Mouse (Mus musculus): Measurements from ENCODE around the gene Lrrc47. TPM values are rescaled to one million over a fixed set of nuclear protein-coding genes. Genes with fewer than 3 reads are reported as not detected.

The Lrrc47 gene
- polyA plus RNA-seq, 1 experiment from 2014 or later, result 9.2 TPM

DNA sequence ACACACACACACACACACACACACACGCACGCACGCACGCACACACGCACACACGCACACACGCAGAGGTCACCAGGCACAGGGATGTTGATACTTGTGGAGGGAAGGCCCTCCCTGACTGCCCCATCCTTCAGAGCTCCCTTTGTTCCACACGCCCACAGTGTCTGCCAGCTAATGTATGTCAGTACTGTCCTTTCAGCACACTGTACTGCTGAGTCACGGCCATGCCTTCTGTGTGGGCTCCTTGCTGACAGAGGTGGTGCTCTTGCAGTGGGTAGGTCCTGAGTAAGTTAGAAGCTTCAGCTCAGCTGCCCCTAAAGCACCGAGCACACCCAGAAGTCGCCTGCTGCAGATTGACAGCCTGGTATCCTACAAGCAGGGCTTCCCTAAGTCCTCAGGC is 31.1 kb upstream of the Lrrc47 start:
- Histone ChIP-seq H3K4me1 (ENCODE audit: control insufficient read depth, insufficient read depth, low read length) (peaks cover 8% of the 10 kb centered on the region; the same call in 1 of the 2 replicates), H3K27me3 (replicated peaks; ENCODE audit: control insufficient read depth, insufficient read depth, low read length) (no peaks in the 10 kb centered on the region), H3K4me2 (ENCODE audit: low read length) (no peak overlapping the region), H3K9me3 (replicated peaks; ENCODE audit: control insufficient read depth, low read length) (no peaks in the 10 kb centered on the region), H3K9ac (ENCODE audit: low read length) (no peak overlapping the region), H3K36me3 (ENCODE audit: control insufficient read depth, insufficient read depth, low read length) (peaks cover 66% of the 10 kb centered on the region), H3K27ac (ENCODE audit: low read depth, low read length) (no peak overlapping the region), H3K4me3 (ENCODE audit: low read depth, low read length) (no peak overlapping the region)
- DNase-seq (ENCODE audit: low spot score), result no peak
- WGBS, result 95% methylated on average over 11 of the region's 11 CpGs
- no peak for ATAC-seq

DNA sequence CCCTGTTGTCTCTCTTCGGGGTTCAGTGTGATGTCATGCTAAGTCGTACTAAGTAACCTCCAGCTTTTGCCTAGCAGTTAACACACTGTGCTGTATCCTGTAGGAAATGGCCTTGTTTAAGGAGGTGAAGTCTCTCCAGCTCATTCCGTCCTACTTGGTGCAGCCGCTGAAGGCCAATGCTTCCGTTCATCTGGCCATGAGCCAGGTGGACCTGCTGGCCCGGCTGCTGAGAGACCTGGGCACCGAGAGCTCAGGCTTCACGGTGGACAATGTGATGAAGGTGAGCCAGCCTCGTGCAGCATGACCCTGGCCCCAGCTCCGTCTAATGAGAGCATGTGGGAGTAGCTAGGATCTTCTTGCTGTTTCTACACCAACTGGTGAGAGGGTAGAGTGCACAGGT is 18.8 kb upstream of the Lrrc47 start:
- no peaks in the 10 kb centered on the region for H3K9me3 ChIP-seq (replicated peaks; ENCODE audit: control insufficient read depth, low read length)
- ATAC-seq (no peak), DNase-seq (ENCODE audit: low spot score) (no peak)
- no peak overlapping the region for H3K4me2 ChIP-seq (ENCODE audit: low read length)
- no peaks in the 10 kb centered on the region for H3K27me3 ChIP-seq (replicated peaks; ENCODE audit: control insufficient read depth, insufficient read depth, low read length)
- no peaks in the 10 kb centered on the region for H3K4me1 ChIP-seq (ENCODE audit: control insufficient read depth, insufficient read depth, low read length)
- peaks cover 92% of the 10 kb centered on the region for H3K36me3 ChIP-seq (ENCODE audit: control insufficient read depth, insufficient read depth, low read length)
- H3K27ac ChIP-seq (ENCODE audit: low read depth, low read length), result no peak overlapping the region
- no peak overlapping the region for H3K4me3 ChIP-seq (ENCODE audit: low read depth, low read length)
- WGBS, result 91% methylated on average over 10 of the region's 10 CpGs
- H3K9ac ChIP-seq (ENCODE audit: low read length), result no peak overlapping the region

DNA sequence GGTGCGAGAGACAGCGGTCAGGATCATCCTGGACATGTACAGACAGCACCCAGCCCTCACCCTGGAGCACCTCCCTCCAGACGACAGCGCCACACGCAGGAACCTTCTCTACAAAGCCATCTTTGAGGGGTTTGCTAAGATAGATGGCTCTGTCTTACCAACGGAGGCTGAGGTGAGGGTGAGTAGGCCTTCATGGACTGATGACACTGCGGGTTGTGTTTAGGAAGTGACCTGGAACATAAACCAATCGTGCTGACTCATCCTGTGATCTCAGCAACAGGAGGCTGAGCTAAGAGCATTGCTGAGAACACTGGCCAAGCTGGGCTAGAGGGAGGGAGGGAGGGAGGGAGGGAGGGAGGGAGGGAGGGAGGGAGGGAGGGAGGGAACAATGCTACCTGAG is 18.0 kb upstream of the Lrrc47 start:
- Histone ChIP-seq H3K4me2 (ENCODE audit: low read length) (no peak overlapping the region), H3K9me3 (replicated peaks; ENCODE audit: control insufficient read depth, low read length) (no peaks in the 10 kb centered on the region), H3K36me3 (ENCODE audit: control insufficient read depth, insufficient read depth, low read length) (peaks cover 92% of the 10 kb centered on the region), H3K9ac (ENCODE audit: low read length) (no peak overlapping the region), H3K27me3 (replicated peaks; ENCODE audit: control insufficient read depth, insufficient read depth, low read length) (no peaks in the 10 kb centered on the region), H3K4me3 (ENCODE audit: low read depth, low read length) (no peak overlapping the region), H3K4me1 (ENCODE audit: control insufficient read depth, insufficient read depth, low read length) (no peaks in the 10 kb centered on the region), H3K27ac (ENCODE audit: low read depth, low read length) (no peak overlapping the region)
- no peak for ATAC-seq
- WGBS, result 91% methylated on average over 8 of the region's 8 CpGs
- DNase-seq (ENCODE audit: low spot score), result no peak

DNA sequence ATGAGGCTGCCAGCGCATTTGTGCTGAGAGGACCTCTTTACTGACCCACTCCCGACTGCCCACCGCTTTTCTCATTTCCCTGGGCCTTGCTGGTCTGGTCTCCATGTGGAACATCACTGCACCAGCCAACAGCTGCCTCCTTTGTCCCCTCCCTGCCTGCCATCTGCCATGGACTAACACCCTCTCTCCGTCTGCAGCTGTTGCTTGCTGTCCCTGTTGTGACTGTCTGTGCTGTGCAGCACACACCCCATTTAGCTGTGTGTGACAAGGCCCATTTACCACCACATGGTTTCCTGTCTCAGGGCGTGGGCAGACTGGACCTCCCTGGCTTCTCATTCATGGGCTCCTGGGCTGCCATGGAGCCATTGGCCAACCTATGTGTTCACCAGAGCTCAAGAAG is 6.0 kb upstream of the Lrrc47 start:
- Histone ChIP-seq H3K27ac (ENCODE audit: low read depth, low read length) (no peak overlapping the region), H3K36me3 (ENCODE audit: control insufficient read depth, insufficient read depth, low read length) (peaks cover 59% of the 10 kb centered on the region)
- ATAC-seq, result no peak

DNA sequence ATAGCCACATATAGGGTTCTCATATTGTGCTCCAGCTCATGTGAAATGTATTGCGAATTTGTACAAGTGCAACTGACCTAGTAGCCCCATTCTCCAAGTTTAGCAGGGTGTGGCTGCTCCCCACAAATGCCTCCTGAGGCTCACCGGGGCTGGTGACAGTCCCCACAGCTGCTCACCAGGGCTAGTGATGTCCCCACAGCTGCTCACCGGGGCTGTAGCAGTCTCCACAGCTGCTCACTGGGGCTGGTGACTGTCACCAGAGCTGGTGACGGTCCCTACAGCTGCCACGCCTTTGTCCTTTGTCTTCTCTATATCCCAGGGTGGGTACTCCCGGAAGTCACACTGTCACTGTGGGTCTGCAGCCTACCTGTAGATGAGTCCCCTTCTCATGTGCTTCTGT is 5.3 kb upstream of the Lrrc47 start:
- no peaks in the 10 kb centered on the region for H3K4me1 ChIP-seq (ENCODE audit: control insufficient read depth, insufficient read depth, low read length)
- no peak overlapping the region for H3K4me3 ChIP-seq (ENCODE audit: low read depth, low read length)
- H3K36me3 ChIP-seq (ENCODE audit: control insufficient read depth, insufficient read depth, low read length), result peaks cover 59% of the 10 kb centered on the region
- ATAC-seq (no peak), DNase-seq (ENCODE audit: low spot score) (no peak)
- 94% methylated on average over 6 of the region's 6 CpGs for WGBS
- no peak overlapping the region for H3K4me2 ChIP-seq (ENCODE audit: low read length)
- no peaks in the 10 kb centered on the region for H3K27me3 ChIP-seq (replicated peaks; ENCODE audit: control insufficient read depth, insufficient read depth, low read length)
- H3K9me3 ChIP-seq (replicated peaks; ENCODE audit: control insufficient read depth, low read length), result no peaks in the 10 kb centered on the region
- H3K27ac ChIP-seq (ENCODE audit: low read depth, low read length), result no peak overlapping the region
- no peak overlapping the region for H3K9ac ChIP-seq (ENCODE audit: low read length)

More for the DNA sequence above, 6.0 kb upstream of the Lrrc47 start:
- no peaks in the 10 kb centered on the region for H3K9me3 ChIP-seq (replicated peaks; ENCODE audit: control insufficient read depth, low read length)
- H3K4me3 ChIP-seq (ENCODE audit: low read depth, low read length), result no peak overlapping the region
- no peaks in the 10 kb centered on the region for H3K4me1 ChIP-seq (ENCODE audit: control insufficient read depth, insufficient read depth, low read length)
- H3K4me2 ChIP-seq (ENCODE audit: low read length), result no peak overlapping the region
- no peaks in the 10 kb centered on the region for H3K27me3 ChIP-seq (replicated peaks; ENCODE audit: control insufficient read depth, insufficient read depth, low read length)
- H3K9ac ChIP-seq (ENCODE audit: low read length), result no peak overlapping the region
- 89% methylated on average over 5 of the region's 5 CpGs for WGBS
- DNase-seq (ENCODE audit: low spot score), result no peak

DNA sequence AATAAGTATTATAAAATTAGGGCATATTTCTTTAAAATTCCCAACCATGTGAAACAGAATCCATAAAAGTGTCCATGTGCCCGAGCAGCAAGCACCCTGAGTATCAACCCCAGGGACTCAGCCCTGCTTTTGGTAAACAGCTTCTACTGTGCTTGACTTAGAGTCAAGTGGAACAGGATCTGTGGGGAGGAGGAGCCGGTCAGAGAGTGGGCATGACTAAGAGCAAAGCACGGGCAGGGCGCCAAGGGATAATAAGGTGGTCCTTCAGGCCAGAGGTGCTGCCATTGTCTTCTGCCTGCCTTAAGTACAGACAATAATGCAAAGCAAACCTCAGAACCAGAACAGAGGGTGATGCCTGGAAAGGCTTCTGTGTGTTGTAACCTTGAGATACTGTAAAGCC is 3.8 kb upstream of the Lrrc47 start:
- peaks cover 48% of the 10 kb centered on the region for H3K36me3 ChIP-seq (ENCODE audit: control insufficient read depth, insufficient read depth, low read length)
- no peak for DNase-seq (ENCODE audit: low spot score)
- no peak overlapping the region for H3K4me3 ChIP-seq (ENCODE audit: low read depth, low read length)
- no peak for ATAC-seq
- 69% methylated on average over 4 of the region's 4 CpGs for WGBS
- no peaks in the 10 kb centered on the region for H3K9me3 ChIP-seq (replicated peaks; ENCODE audit: control insufficient read depth, low read length)
- no peak overlapping the region for H3K27ac ChIP-seq (ENCODE audit: low read depth, low read length)
- H3K4me2 ChIP-seq (ENCODE audit: low read length), result no peak overlapping the region
- H3K27me3 ChIP-seq (replicated peaks; ENCODE audit: control insufficient read depth, insufficient read depth, low read length), result no peaks in the 10 kb centered on the region
- no peak overlapping the region for H3K9ac ChIP-seq (ENCODE audit: low read length)
- H3K4me1 ChIP-seq (ENCODE audit: control insufficient read depth, insufficient read depth, low read length), result peaks cover 3% of the 10 kb centered on the region

DNA sequence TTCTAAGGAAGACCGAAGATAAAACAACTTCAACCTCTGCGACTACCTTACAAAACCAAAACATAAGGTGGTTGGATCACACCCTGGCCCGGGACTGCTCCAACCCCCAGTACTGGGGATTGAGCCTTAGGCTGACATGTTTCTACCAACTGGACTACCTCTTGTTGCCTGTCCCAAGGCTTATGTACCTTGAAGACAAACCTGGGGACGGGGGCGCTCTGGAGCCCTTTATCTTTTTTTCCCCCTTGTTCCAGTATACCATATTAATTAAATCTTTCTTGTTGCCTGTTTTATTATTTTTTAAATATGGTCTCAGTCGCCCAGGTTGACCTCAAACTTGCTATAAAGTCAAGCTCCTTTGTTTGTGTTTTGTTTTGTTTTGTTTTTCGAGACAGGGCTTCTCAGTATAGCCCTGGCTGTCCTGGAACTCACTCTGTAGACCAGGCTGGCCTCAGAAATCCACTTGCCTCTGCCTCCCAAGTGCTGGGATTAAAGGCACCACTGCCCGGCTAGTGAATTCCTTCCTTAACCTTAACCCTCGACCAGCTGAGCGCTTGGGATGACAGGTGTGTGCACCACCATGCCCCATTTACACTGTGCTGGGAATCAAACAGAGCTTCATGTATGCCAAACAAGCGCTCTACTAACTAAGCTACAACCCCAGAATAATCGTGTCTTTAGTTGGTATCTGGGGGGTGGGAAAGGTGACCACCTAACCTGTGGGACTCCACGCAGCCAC is 455 bp upstream of the Lrrc47 start:
- ATAC-seq (peak; percentile 60; the same call in 1 of the 2 replicates), DNase-seq (ENCODE audit: low spot score) (no peak)
- peak overlapping the region; percentile 98 for H3K4me3 ChIP-seq (ENCODE audit: low read depth, low read length)
- WGBS, result 28% methylated on average over 13 of the region's 13 CpGs
- H3K27ac ChIP-seq (ENCODE audit: low read depth, low read length), result 0 out of 2 replicates have a peak overlapping the region, but pooled peaks have one; percentile 17
- H3K27me3 ChIP-seq (replicated peaks; ENCODE audit: control insufficient read depth, insufficient read depth, low read length), result no peaks in the 10 kb centered on the region
- peak overlapping the region; percentile 93 for H3K9ac ChIP-seq (ENCODE audit: low read length)
- peaks cover 11% of the 10 kb centered on the region for H3K4me1 ChIP-seq (ENCODE audit: control insufficient read depth, insufficient read depth, low read length)
- H3K36me3 ChIP-seq (ENCODE audit: control insufficient read depth, insufficient read depth, low read length), result peaks cover 35% of the 10 kb centered on the region
- H3K9me3 ChIP-seq (replicated peaks; ENCODE audit: control insufficient read depth, low read length), result no peaks in the 10 kb centered on the region
- H3K4me2 ChIP-seq (ENCODE audit: low read length), result peak overlapping the region; percentile 99

DNA sequence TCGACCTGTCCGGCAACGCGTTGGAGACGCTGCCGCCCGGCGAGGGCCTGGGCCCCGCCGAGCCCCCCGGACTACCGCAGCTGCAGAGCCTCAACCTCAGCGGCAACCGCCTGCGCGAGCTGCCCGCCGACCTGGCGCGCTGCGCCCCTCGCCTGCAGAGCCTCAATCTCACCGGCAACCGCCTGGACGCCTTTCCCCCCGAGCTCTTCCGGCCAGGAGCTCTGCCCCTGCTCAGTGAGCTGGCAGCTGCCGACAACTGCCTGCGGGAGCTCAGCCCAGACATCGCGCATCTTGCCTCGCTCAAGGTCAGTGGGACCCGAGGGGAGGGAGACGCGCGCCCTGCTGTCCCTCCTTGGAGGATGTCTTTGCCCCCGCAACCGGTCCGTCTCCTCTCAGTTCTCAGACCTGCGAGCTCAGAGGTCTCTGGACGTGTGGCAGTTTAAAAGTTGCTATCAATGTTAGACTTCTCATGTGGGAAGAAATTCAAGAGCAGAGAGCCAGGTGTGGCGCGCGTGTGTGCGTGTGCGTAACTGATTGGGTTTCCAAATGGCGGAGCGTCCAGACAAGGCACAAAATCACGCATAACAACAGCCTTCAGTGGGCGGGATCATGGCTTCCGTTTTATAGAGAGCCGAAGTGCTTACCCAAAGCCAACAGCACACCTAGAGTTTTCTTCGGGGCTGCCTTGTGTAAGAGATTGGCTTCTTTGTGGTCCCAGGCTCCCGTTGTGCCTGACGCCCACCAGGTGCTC is 776 bp downstream of the Lrrc47 start:
- peaks cover 11% of the 10 kb centered on the region for H3K4me1 ChIP-seq (ENCODE audit: control insufficient read depth, insufficient read depth, low read length)
- no peaks in the 10 kb centered on the region for H3K9me3 ChIP-seq (replicated peaks; ENCODE audit: control insufficient read depth, low read length)
- no peaks in the 10 kb centered on the region for H3K27me3 ChIP-seq (replicated peaks; ENCODE audit: control insufficient read depth, insufficient read depth, low read length)
- H3K36me3 ChIP-seq (ENCODE audit: control insufficient read depth, insufficient read depth, low read length), result peaks cover 35% of the 10 kb centered on the region
- H3K9ac ChIP-seq (ENCODE audit: low read length), result peak overlapping the region; percentile 93
- H3K4me2 ChIP-seq (ENCODE audit: low read length), result peak overlapping the region; percentile 99
- DNase-seq (ENCODE audit: low spot score) (no peak), ATAC-seq (0 out of 2 replicates have a peak, but pooled peaks have one; percentile 1)
- WGBS, result 3% methylated on average over 54 of the region's 55 CpGs
- peak overlapping the region; percentile 98 for H3K4me3 ChIP-seq (ENCODE audit: low read depth, low read length)
- 0 out of 2 replicates have a peak overlapping the region, but pooled peaks have one; percentile 17 for H3K27ac ChIP-seq (ENCODE audit: low read depth, low read length)

DNA sequence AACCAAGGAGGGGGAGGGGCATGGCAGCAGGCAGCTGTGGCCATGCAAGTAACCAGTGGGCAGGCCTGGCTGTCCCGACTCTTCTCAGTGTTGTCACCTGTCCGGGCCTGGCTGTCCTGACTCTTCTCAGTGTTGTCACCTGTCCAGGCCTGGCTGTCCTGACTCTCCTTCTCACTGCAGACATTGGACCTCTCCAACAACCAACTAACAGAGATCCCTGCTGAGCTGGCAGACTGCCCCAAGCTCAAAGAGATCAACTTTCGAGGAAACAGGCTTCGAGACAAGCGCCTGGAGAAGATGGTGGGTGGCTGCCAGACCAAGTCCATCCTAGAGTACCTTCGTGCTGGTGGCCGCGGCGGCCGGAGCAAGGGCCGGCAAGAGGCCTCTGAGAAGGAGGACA is 3.9 kb downstream of the Lrrc47 start:
- DNase-seq (ENCODE audit: low spot score) (no peak), ATAC-seq (no peak)
- H3K4me3 ChIP-seq (ENCODE audit: low read depth, low read length), result no peak overlapping the region
- H3K4me1 ChIP-seq (ENCODE audit: control insufficient read depth, insufficient read depth, low read length), result peaks cover 11% of the 10 kb centered on the region
- H3K27me3 ChIP-seq (replicated peaks; ENCODE audit: control insufficient read depth, insufficient read depth, low read length), result no peaks in the 10 kb centered on the region
- H3K9ac ChIP-seq (ENCODE audit: low read length), result no peak overlapping the region
- 92% methylated on average over 10 of the region's 11 CpGs for WGBS
- H3K4me2 ChIP-seq (ENCODE audit: low read length), result no peak overlapping the region
- peaks cover 59% of the 10 kb centered on the region for H3K36me3 ChIP-seq (ENCODE audit: control insufficient read depth, insufficient read depth, low read length)
- no peak overlapping the region for H3K27ac ChIP-seq (ENCODE audit: low read depth, low read length)
- no peaks in the 10 kb centered on the region for H3K9me3 ChIP-seq (replicated peaks; ENCODE audit: control insufficient read depth, low read length)
